Mouse (Mus musculus) ovary, postnatal 10 days (tissue): Measurements from ENCODE around the gene Hid1.
"Not testable (repeated sequence)": the region's sequence is repeated elsewhere in the genome, so short reads cannot be mapped to it uniquely, and the experiment has no call there.

Experiments used
- DNase-seq: peaks from one replicate; pipeline ENCODE4 v3.0.0; 2022; ENCODE audit warnings: low spot score

Hid1 gene

DNA sequence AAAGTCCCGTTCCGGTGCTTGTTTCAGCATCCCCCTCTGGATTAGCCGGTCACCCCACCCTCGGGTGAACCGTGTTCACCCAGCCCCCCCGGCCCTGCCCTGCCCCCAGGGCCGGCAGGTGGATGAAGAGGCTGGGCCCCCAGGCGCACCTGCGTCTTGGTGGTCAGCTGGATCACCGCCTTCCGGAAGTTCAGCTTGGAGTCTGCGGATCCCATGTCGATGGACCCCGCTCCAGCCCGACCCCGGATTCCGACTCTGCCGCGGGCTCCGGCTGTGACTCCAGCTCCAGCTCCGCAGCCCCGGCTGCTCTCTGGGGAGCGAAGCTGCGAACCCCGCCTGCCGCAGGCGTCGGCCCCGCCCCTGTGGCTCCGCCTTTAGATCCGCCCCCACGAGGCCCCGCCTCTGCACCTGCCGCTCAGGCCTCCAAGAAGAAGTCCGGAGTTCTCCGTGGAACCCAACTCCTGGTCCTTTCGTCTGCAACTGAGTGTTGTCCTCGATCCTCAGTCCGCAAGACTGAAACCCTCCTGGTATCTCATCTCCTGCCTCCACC is at the start of gene Hid1:
TSS of gene Hid1 (minus strand) at position 362 of the 550 bp plus-strand sequence.
- no peak for DNase-seq

- no peak for DNase-seq
Measured at GRCm38 (mm10) chr11:115409556-115409955, 42.0 kb upstream of the Hid1 start.

DNA sequence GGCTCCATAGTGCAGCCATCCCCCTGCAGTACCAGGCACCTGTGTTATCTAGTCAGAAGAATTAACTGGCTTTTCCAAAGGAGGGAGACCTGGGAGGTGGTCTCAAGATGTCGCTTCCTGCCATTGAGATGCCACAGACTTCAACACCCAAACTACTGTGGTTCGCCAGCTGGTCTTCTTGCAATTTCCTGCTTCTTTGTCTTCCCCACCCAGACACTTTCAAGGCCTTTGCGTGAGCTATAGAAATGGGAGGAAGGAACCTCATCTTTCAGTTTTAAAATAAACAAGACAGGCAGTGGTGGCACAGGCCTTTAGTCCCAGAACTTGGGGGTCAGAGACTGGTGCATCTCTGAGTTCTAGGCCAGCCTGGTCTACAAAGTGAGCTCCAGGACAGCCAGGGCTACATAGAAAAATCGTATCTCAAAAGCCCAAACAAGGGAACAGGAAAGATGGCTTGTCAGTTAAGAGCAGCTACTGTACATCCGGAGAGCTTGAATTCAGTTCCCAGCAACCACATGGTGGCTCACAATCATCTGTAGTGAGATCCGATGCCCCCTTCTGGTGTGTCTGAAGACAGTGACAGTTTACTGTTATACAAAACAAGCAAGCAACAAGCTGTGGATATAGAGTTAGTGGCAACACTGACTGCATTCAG is 40.8 kb upstream of the Hid1 start:
- no peak for DNase-seq

GRCm38 (mm10) chr11:115406858-115407401 is 39.4 kb upstream of the Hid1 start:
- DNase-seq = no peak

DNA sequence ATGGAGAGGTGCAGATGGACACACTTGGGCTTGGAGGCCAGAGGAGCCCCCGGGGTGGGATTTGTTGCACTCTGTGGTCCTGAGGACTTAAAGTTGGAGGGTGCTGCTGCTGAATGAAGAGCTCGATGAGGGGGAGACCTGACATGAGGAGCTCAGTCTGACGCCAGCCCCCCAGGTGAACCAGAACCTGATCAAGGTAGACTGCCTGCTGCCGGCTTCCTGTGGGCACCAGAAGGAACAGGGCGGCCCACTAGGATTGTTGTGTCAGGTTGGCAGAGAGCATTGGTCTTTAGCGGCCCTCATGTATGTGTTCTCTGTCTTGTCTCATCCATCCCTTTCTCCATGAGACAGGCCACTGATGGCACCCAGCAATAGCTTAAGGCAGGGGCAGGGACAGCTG is 38.2 kb upstream of the Hid1 start:
- no peak for DNase-seq

- DNase-seq = peak; percentile 73
Measured at GRCm38 (mm10) chr11:115403338-115404124, 36.0 kb upstream of the Hid1 start, which contains the start of gene Mrpl58. TSS of gene Mrpl58 (plus strand) at chr11:115403752.

DNA sequence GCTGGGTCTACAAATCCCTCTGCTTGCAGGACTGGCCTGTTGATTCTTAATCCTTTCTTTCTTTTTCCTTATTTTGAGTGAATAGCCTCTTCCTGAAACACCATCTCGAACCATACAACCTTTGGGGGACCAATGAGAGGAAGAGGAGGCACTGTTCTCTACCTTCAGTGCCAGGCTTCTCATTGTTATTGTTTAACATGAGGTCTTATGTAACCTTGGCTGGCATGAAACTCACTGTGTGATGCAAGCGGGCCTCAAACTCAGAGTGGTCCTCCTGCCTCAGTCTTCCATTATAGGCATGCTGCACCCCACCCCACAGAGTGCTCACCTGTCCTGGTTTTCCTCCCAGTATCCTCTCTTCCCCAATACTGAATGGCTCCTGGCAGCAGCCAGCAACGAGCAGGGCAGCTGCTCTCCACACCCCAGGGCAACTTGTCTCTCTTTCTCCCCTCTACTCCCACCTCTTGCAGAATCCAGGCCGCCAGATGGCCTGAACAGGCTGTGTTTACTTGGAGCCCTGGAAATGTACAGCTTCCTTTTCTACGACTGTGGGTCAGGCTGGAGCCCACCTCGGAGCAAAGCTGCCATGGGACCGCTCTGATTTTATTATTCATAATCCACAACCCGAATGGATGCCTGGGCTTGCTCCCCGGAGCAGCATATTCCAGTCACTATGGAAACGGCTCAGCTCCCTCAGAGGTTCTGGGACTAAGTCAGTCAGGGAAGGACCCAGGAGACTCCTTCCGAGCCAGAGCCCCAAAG is 33.3 kb upstream of the Hid1 start:
- no peak for DNase-seq

- DNase-seq = no peak
Measured at GRCm38 (mm10) chr11:115400126-115400525, 32.6 kb upstream of the Hid1 start.

DNA sequence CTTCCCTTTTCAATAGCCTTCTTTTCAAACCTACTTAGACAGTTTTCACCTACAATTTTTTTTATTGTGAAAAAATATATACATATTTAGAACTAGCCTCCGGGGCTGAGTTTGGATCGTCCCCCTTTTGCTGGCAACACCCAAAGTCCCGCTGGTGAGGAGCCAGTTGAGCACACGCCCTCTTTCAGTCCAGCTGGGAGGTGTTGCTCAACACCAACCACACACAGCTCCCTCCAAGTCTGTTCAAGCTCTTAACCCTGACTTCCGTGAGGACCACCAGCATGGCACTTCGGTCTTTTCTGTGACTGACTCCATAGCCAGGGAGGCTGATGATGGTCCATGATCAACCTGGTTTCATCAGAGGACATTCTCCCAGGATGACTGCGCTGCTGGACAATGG is 30.5 kb upstream of the Hid1 start:
- DNase-seq = no peak

DNA sequence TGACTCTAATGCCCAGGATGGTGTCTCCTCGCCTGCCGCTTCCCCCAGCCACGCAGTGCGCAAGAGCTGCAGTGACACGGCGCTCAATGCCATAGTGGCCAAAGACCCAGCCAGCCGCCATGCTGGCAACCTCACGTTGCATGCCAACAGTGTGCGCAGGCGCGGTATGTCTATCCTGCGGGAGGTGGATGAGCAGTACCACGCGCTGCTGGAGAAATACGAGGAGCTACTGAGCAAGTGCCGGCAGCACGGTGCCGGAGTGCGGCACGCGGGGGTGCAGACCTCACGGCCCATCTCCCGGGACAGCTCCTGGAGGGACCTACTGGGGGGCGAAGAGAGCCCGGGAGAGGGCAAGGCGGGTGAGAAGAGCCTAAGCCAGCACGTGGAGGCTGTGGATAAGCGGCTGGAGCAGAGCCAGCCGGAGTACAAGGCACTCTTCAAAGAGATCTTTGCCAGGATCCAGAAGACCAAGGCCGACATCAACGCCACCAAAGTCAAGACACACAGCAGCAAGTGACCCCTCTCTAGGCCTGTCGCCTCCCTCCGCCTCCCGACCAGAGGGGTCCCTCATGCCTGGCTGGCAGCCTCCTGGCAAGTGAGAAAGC is 26.3 kb upstream of the Hid1 start:
- DNase-seq = no peak

GRCm38 (mm10) chr11:115391358-115391757 is 23.8 kb upstream of the Hid1 start:
- DNase-seq = no peak

- DNase-seq = not testable (repeated sequence)
Measured at GRCm38 (mm10) chr11:115386859-115387258, 19.3 kb upstream of the Hid1 start.

DNA sequence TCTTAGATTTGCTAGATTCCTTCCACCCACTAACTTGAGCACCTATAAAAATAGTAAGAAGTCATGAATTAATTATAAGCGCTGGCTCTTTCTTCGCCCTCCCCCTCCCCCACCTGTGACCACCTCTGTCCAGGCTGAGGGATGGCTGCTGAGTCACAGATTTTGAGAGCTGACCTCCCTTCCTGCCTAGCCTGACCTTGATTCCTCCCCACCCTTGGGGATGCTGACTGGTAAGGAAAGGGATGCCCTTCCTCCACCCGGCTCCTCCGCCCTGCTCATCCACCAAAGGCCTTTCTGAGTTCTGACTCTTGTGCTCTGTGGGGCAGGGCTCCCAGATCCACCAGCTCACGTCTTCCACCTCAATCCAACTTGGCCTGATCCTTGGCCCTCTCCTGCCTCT is 17.0 kb upstream of the Hid1 start:
- DNase-seq = no peak

- no peak for DNase-seq
Measured at GRCm38 (mm10) chr11:115383701-115384474, 16.3 kb upstream of the Hid1 start.

DNA sequence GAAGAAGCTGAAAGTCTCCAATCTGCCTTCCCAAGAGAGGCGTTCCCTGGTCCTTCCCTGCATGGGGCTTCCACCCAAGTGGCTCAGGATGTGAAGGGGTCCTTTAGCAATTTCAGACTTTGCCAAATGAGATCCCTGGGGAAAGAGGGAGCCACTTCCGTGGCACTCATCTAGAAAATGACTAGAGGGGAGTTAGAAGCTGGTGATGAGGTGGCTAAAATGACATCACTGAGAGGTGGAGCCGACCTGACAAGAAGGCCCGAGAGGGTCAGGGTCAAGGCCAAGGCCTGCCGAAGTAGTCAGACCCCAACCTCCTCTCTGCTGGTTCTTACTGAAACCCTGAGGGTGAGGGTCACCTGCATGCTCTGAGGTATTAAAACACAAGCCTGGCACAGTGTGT is 15.3 kb upstream of the Hid1 start:
- DNase-seq = no peak

GRCm38 (mm10) chr11:115381743-115382539 is 14.4 kb upstream of the Hid1 start, which contains the start of gene Cdr2l:
TSS of gene Cdr2l (plus strand) at chr11:115381916.
- peak; percentile 78 for DNase-seq

DNA sequence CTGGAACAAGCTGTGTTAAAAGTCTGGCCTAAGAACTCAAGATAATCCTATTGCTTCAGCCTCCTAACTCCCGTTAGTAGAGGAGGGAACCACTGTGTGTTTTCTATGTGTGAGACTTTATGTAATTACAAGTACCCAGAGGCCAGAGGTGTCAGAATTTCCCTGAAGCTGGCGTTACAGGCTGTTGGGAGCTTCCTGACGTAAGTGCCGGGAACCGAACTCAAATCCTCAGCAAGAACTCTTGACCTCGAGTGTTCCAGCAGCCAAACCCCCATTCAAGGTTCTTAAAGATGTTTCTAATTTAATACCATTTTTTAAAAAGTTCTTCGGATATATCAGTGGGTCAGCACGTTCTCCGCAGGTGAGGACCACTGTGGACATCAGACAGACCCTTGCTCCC is 13.7 kb upstream of the Hid1 start:
- DNase-seq = no peak

DNA sequence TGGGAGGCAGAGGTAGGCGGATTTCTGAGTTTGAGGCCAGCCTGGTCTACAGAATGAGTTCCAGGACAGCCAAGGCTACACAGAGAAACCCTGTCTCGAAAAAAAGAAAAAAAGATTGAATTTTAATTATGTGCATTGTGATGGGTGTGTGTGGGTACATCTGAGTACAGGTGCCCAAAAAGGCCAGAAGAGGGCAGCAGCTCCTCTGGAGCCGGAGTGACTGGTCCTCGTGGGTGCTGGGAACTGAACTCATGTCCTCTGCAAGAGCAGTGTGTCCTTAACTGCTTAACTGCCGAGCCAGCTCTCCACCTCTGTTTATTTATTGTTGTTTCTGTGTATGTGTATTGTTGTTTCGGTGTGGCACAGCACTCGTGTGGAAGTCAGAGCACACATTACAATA is 10.3 kb upstream of the Hid1 start:
- no peak for DNase-seq

- no peak for DNase-seq
Measured at GRCm38 (mm10) chr11:115377254-115377653, 9.7 kb upstream of the Hid1 start.

- no peak for DNase-seq
Measured at GRCm38 (mm10) chr11:115376722-115377121, 9.2 kb upstream of the Hid1 start.
